Comparison of ENCODE assay signal across 16 mouse cellular contexts in the genomic region with DNA sequence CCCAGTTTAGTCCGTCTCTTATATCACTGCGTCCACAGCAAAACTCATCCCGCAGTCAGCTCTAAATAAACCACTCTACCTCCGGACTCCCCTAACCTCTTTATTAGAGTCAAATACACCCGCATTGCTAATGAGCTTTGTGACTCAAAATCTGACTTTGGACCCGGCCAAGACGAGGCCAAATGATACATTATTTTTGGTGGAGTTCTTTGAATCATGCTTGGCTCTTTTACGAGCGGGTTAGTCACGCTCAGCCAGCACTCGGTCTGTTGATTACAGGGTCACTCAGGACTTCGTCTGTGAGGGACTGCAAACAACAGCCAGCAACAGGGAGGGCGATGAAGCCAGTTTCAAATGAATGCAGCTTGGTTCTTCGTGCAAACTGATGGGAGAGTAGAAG. TPM values are rescaled to one million over a fixed set of nuclear protein-coding genes. Genes with fewer than 3 reads are reported as not detected.
A peak's percentile ranks its signal among the peaks of the same experiment; 100 is the strongest.
DNase-seq lines count a peak whose midpoint lies in the region; ATAC-seq and TF ChIP-seq lines count a peak whose summit lies in the region.
"Had no signal": no experiment of that assay in that cellular context is flagged by ENCODE, and none has a peak within 500 bp of the region (broad histone marks: within the 10 kb centered on the region; RNA-seq: fewer than 3 reads in every experiment).

No protein-coding gene starts in this region.

- no peak overlapping the region for H3K9ac ChIP-seq in kidney, embryonic 15.5 days
- H3K9ac ChIP-seq in liver, embryonic 12.5 days, result no peak overlapping the region

- no peak for ATAC-seq in kidney, embryonic 15.5 days (replicated peaks; ENCODE audit: low FRiP score)
- no peak for ATAC-seq in liver, embryonic 12.5 days
- ATAC-seq: forebrain, embryonic 16.5 days had no signal

- no peaks in the 10 kb centered on the region for H3K9me3 ChIP-seq in kidney, embryonic 15.5 days (replicated peaks)
- no peaks in the 10 kb centered on the region for H3K9me3 ChIP-seq in liver, embryonic 12.5 days (replicated peaks)

- 24% methylated on average over 14 of the region's 14 CpGs for WGBS in kidney, embryonic 15.5 days
- 89% methylated on average over 14 of the region's 14 CpGs for WGBS in liver, embryonic 12.5 days (ENCODE audit: insufficient replicate concordance)

- H3K4me2 ChIP-seq in kidney, embryonic 15.5 days, result peak overlapping the region; percentile 36
- no peak overlapping the region for H3K4me2 ChIP-seq in liver, embryonic 12.5 days

- TF ChIP-seq CTCF in embryonic fibroblast, embryonic 13.5 days (IDR thresholded peaks at IDR 0.05; ENCODE audit: borderline replicate concordance, insufficient read depth, low read length), result no peak

- no peak overlapping the region for H3K4me3 ChIP-seq in kidney, embryonic 15.5 days (replicated peaks)
- no peak overlapping the region for H3K4me3 ChIP-seq in embryonic fibroblast, embryonic 13.5 days (ENCODE audit: insufficient read depth, low read length)
- no peak overlapping the region for H3K4me3 ChIP-seq in liver, embryonic 12.5 days
- H3K4me3 ChIP-seq: heart, adult 2 months; layer of hippocampus, adult 2 months had no signal

- TF ChIP-seq POLR2A in embryonic fibroblast, embryonic 13.5 days (IDR thresholded peaks at IDR 0.05; ENCODE audit: low read depth, low read length), result no peak

- H3K36me3 ChIP-seq in kidney, embryonic 15.5 days, result no peaks in the 10 kb centered on the region
- peaks cover 100% of the 10 kb centered on the region for H3K36me3 ChIP-seq in liver, embryonic 12.5 days

- H3K27me3 ChIP-seq in kidney, embryonic 15.5 days, result no peaks in the 10 kb centered on the region
- no peaks in the 10 kb centered on the region for H3K27me3 ChIP-seq in liver, embryonic 12.5 days (replicated peaks)

- peak; percentile 21 for DNase-seq in gastrocnemius, adult 18-20 months (ENCODE audit: low spot score)
- no peak for DNase-seq in gastrocnemius, adult 8-10 months (ENCODE audit: low spot score in 2 of 2)
- DNase-seq in kidney, adult 11 months, result no peak
- peak; percentile 30 for DNase-seq in 3134 (ENCODE audit: extremely low read depth, insufficient read length, low spot score)
- no peak for DNase-seq in spleen, postnatal 36 days (ENCODE audit: low spot score in 2 of 2)
- DNase-seq: cerebellum, postnatal 36 days; left cerebral cortex, postnatal 4 days had no signal

- H3K27ac ChIP-seq in kidney, embryonic 15.5 days, result no peak overlapping the region
- peak overlapping the region; percentile 78 for H3K27ac ChIP-seq in embryonic fibroblast, embryonic 13.5 days (ENCODE audit: insufficient read depth, low read length)
- H3K27ac ChIP-seq in liver, embryonic 12.5 days, result no peak overlapping the region
- H3K27ac ChIP-seq: heart, adult 2 months; layer of hippocampus, adult 2 months; macrophage had no signal

- peaks cover 39% of the 10 kb centered on the region for H3K4me1 ChIP-seq in kidney, embryonic 15.5 days
- peaks cover 14% of the 10 kb centered on the region for H3K4me1 ChIP-seq in embryonic fibroblast, embryonic 13.5 days (ENCODE audit: control insufficient read depth, insufficient read depth, low read length)
- peaks cover 5% of the 10 kb centered on the region; the same call in 1 of the 2 replicates for H3K4me1 ChIP-seq in liver, embryonic 12.5 days

RNA-seq across cellular contexts. Expression of gene Gprc5d, which starts 20.7 kb away (rescaled TPM):
- total RNA-seq in gastrocnemius, adult 18-20 months (2021), result not detected
- total RNA-seq in gastrocnemius, adult 8-10 months (2022), result not detected
- not detected in 2 replicates for polyA plus RNA-seq in kidney, embryonic 15.5 days (2015; fragmentation: Nextera tagmentation; extraction: Ambion mirVana)
- polyA plus RNA-seq in embryonic fibroblast, embryonic 13.5 days (2011; ENCODE audit: insufficient read length, low read depth, missing spikeins), result 0.40 TPM in 1 of 2 replicates, not detected in the other
- 0.10 TPM in 1 of 2 replicates, not detected in the other for polyA plus RNA-seq in liver, embryonic 12.5 days (2016; fragmentation: Nextera tagmentation; extraction: Ambion mirVana)
- total RNA-seq: heart, adult 2 months; hematopoietic stem cell, adult 5-6 weeks; layer of hippocampus, adult 2 months; left cerebral cortex, postnatal 4 days; MEL had no signal
- polyA plus RNA-seq: forebrain, embryonic 16.5 days; heart, adult 2 months; macrophage had no signal

RNA-seq across cellular contexts. Expression of gene Fam234b, which starts 59.0 kb away (rescaled TPM):
- total RNA-seq in gastrocnemius, adult 18-20 months (2021), result 1 to 10 TPM; 2.3 to 6.1 TPM
- 1 to 10 TPM; 3.0 to 3.6 (median 3.3) TPM for total RNA-seq in gastrocnemius, adult 8-10 months (2022)
- polyA plus RNA-seq in kidney, embryonic 15.5 days (2015; fragmentation: Nextera tagmentation; extraction: Ambion mirVana), result 35.5 and 37.4 TPM in 2 replicates
- polyA plus RNA-seq in embryonic fibroblast, embryonic 13.5 days (2011; ENCODE audit: insufficient read length, low read depth, missing spikeins), result 10.1 and 13.7 TPM in 2 replicates
- 36.3 and 37.5 TPM in 2 replicates for polyA plus RNA-seq in liver, embryonic 12.5 days (2016; fragmentation: Nextera tagmentation; extraction: Ambion mirVana)

RNA-seq across cellular contexts. Expression of gene Hebp1, which starts 59.1 kb away (rescaled TPM):
- total RNA-seq in gastrocnemius, adult 18-20 months (2021), result 1 to 10 TPM; 8.6 to 8.9 TPM
- total RNA-seq in gastrocnemius, adult 8-10 months (2022), result 10 to 100 TPM in 2 of 4 experiments, 1 to 10 TPM in 2; 4.3 to 13.2 (median 9.9) TPM
- polyA plus RNA-seq in kidney, embryonic 15.5 days (2015; fragmentation: Nextera tagmentation; extraction: Ambion mirVana), result 27.1 and 28.0 TPM in 2 replicates
- 32.3 and 41.7 TPM in 2 replicates for polyA plus RNA-seq in embryonic fibroblast, embryonic 13.5 days (2011; ENCODE audit: insufficient read length, low read depth, missing spikeins)
- polyA plus RNA-seq in liver, embryonic 12.5 days (2016; fragmentation: Nextera tagmentation; extraction: Ambion mirVana), result 116 and 120 TPM in 2 replicates

Comparison
In these comparisons a context has a peak if more than half of its experiments do, and no peak if none do; other contexts are left out.
1. DNase-seq: peak in gastrocnemius, adult 18-20 months (single experiment) and 3134 (single experiment); none in gastrocnemius, adult 8-10 months (0 of 2), kidney, adult 11 months (single experiment) and spleen, postnatal 36 days (0 of 2).